Mouse (Mus musculus) ES-Bruce4 (cell line): Measurements from ENCODE around the gene Lin7b.

Experiments
- CTCF ChIP-seq: IDR thresholded peaks from one replicate; pipeline ENCODE4 v1.8.1; 2011; ENCODE audit warnings: low read depth, low read length
- POLR2A ChIP-seq: IDR thresholded peaks from one replicate; pipeline ENCODE4 v1.8.1; 2011; ENCODE audit warnings: low read length; ENCODE audit not compliant: insufficient read depth

- TF ChIP-seq POLR2A = no peak
- peak; percentile 9 for TF ChIP-seq CTCF
Observed at GRCm38 (mm10) chr7:45386077-45386476, 15.7 kb upstream of the Lin7b start.
